Mouse (Mus musculus) midbrain, embryonic 10.5 days (tissue): ENCODE results near the gene Prkag1. TPM values are rescaled to one million over a fixed set of nuclear protein-coding genes. Genes with fewer than 3 reads are reported as not detected.

Experiments used
- DNase-seq: peaks from one replicate; pipeline ENCODE4 v3.0.0-alpha.2; 2017; ENCODE audit warnings: low spot score
- H3K27ac ChIP-seq: fragments of 300-500 bp; sonication (generic); replicated peaks from 2 replicates; pipeline ENCODE4 v1.5.1; 2016; ENCODE audit warnings: mild to moderate bottlenecking
- H3K27me3 ChIP-seq: fragments of 300-500 bp; sonication (generic); 2 replicates; pipeline ENCODE4 v1.6.1; 2016; ENCODE audit warnings: low read depth, mild to moderate bottlenecking; ENCODE audit not compliant: poor library complexity, severe bottlenecking
- H3K36me3 ChIP-seq: fragments of 300-500 bp; sonication (generic); 2 replicates; pipeline ENCODE4 v1.6.1; 2016; ENCODE audit warnings: mild to moderate bottlenecking, moderate library complexity
- H3K4me1 ChIP-seq: fragments of 300-500 bp; sonication (generic); 2 replicates; pipeline ENCODE4 v1.6.1; 2016
- H3K4me3 ChIP-seq: fragments of 300-500 bp; sonication (generic); 2 replicates; pipeline ENCODE4 v1.5.1; 2016; ENCODE audit warnings: mild to moderate bottlenecking, moderate library complexity
- H3K9me3 ChIP-seq: fragments of 300-500 bp; sonication (generic); replicated peaks from 2 replicates; pipeline ENCODE4 v1.6.1; 2016; ENCODE audit warnings: mild to moderate bottlenecking
- WGBS: fragments of 180-500 bp; shearing (Covaris S2); methylation state at CpG from one replicate; pipeline ENCODE4 v1.1.7; 2016; 5-methylcytosine and 5-hydroxymethylcytosine counted together
- polyA plus RNA-seq: library from polyadenylated mRNA; unstranded; fragments of >200 nt; fragmentation: Nextera tagmentation; extraction: Ambion mirVana; gene quantifications from 2 replicates; pipeline ENCODE4 v1.2.1, GENCODE M21; 2016

The Prkag1 gene
- polyA plus RNA-seq, 1 experiment from 2014 or later, result 94.9 TPM

- peaks cover 30% of the 10 kb centered on the region for H3K4me1 ChIP-seq
- H3K36me3 ChIP-seq, result peaks cover 80% of the 10 kb centered on the region
- no peak for DNase-seq
- no peak overlapping the region for H3K4me3 ChIP-seq
- H3K27ac ChIP-seq, result no peak overlapping the region
- H3K27me3 ChIP-seq, result no peaks in the 10 kb centered on the region
- no peaks in the 10 kb centered on the region for H3K9me3 ChIP-seq
- 94% methylated on average over 6 of the region's 6 CpGs for WGBS
Measured at GRCm38 (mm10) chr15:98864951-98865350, 33.6 kb upstream of the Prkag1 start.

DNA sequence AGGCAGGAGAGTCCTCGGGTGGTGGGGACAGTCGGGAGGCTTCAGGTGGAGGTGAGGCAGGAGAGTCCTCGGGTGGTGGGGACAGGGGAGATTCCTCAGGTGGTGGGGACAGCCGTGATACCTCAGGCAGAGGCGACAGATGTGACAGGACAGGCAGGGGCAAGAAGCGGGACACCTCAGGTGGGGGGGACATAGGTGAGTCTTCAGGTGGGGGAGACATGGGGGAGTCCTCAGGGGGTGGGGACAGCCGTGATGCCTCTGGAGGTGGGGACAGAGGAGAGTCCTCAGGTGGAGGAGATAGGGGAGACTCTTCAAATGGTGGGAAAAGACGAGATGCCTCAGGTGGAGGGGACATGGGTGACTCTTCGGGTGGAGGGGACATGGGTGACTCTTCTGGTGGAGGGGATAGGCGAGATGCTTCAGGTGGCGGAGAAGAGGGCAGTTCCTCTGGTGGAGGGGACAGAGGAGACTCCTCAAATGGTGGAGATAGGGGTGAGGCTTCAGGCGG is 32.2 kb upstream of the Prkag1 start:
- Histone ChIP-seq H3K9me3 (no peaks in the 10 kb centered on the region), H3K36me3 (peaks cover 94% of the 10 kb centered on the region), H3K27ac (no peak overlapping the region), H3K4me1 (peaks cover 16% of the 10 kb centered on the region), H3K27me3 (no peaks in the 10 kb centered on the region), H3K4me3 (no peak overlapping the region)
- 92% methylated on average over 12 of the region's 12 CpGs for WGBS
- DNase-seq, result no peak

DNA sequence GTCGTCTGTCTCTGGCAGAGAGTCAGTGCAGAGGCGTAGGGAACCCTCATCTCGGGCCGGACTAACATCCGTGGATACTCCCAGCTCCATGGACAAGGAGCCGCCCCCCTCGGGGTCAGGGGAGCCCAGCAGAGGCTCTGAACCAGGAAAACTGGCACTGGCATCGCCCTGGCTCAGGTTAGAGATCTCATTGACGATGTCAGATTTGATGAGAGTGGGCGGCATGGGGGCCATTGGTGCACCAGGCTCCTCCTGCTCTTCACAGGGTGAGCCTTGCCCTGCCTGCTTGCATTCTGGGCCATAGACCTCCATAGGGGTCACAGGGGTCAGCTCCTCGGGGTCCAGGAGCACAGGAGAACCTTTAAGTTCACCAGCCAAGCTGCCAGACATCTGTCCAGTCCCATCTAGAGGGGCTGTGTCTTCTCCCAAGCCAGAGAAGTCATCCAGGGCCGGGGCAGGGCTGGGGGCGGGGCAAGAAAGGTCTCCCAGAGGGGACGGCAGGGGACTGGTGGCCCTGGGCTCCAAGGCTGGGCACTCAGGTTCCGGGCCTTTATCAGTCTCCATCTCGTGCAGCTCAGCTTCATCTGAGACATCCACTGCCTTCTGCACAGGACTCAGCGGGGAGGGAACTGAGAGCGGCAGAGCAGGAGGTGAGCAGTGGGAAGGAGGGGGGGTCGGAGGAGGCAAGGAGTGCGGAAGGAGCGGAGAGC is 30.5 kb upstream of the Prkag1 start:
- Histone ChIP-seq H3K36me3 (peaks cover 100% of the 10 kb centered on the region), H3K4me1 (no peaks in the 10 kb centered on the region), H3K9me3 (no peaks in the 10 kb centered on the region), H3K27ac (no peak overlapping the region), H3K27me3 (no peaks in the 10 kb centered on the region), H3K4me3 (0 out of 2 replicates have a peak overlapping the region, but pooled peaks have one; percentile 11)
- WGBS, result 92% methylated on average over 21 of the region's 21 CpGs
- no peak for DNase-seq

- no peak overlapping the region for H3K4me3 ChIP-seq
- H3K36me3 ChIP-seq, result peaks cover 100% of the 10 kb centered on the region
- H3K9me3 ChIP-seq, result no peaks in the 10 kb centered on the region
- H3K27ac ChIP-seq, result no peak overlapping the region
- no peaks in the 10 kb centered on the region for H3K4me1 ChIP-seq
- H3K27me3 ChIP-seq, result no peaks in the 10 kb centered on the region
- DNase-seq, result no peak
- WGBS, result 96% methylated on average over 18 of the region's 18 CpGs
Measured at GRCm38 (mm10) chr15:98860921-98861320, 29.6 kb upstream of the Prkag1 start.

- H3K9me3 ChIP-seq, result no peaks in the 10 kb centered on the region
- no peak overlapping the region for H3K4me3 ChIP-seq
- H3K27me3 ChIP-seq, result no peaks in the 10 kb centered on the region
- DNase-seq, result no peak
- H3K4me1 ChIP-seq, result no peaks in the 10 kb centered on the region
- WGBS, result 89% methylated on average over 9 of the region's 9 CpGs
- H3K36me3 ChIP-seq, result peaks cover 100% of the 10 kb centered on the region
- H3K27ac ChIP-seq, result no peak overlapping the region
Measured at GRCm38 (mm10) chr15:98859319-98860043, 28.2 kb upstream of the Prkag1 start.

DNA sequence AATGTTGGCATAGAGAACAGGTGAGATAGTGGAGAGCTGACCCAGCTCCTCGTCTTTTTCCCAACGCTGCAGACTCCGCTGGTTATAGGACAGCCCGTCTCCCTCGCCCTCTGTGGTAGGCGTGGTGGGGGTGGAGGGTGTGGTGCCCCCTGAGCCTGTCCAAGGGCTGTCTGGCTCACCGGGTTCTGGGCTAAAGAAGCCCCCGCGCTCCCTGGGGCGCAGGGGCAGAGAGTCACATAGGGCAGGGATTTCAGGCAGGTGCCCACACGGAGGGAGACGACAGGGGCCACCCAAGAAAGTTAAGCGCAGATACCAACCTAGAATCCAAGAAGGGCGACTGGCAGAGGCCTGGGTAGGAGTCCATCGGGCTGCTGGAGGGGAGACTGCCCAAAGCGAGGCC is 22.9 kb upstream of the Prkag1 start:
- Histone ChIP-seq H3K27me3 (no peaks in the 10 kb centered on the region), H3K4me1 (no peaks in the 10 kb centered on the region), H3K27ac (no peak overlapping the region), H3K9me3 (no peaks in the 10 kb centered on the region), H3K36me3 (peaks cover 100% of the 10 kb centered on the region), H3K4me3 (no peak overlapping the region)
- DNase-seq, result no peak
- 95% methylated on average over 16 of the region's 16 CpGs for WGBS

GRCm38 (mm10) chr15:98853161-98853937 is 22.0 kb upstream of the Prkag1 start:
- no peak for DNase-seq
- peaks cover 100% of the 10 kb centered on the region for H3K36me3 ChIP-seq
- no peaks in the 10 kb centered on the region for H3K4me1 ChIP-seq
- no peak overlapping the region for H3K27ac ChIP-seq
- no peaks in the 10 kb centered on the region for H3K27me3 ChIP-seq
- H3K4me3 ChIP-seq, result no peak overlapping the region
- WGBS, result 97% methylated on average over 28 of the region's 28 CpGs
- H3K9me3 ChIP-seq, result no peaks in the 10 kb centered on the region

GRCm38 (mm10) chr15:98852733-98853132 is 21.4 kb upstream of the Prkag1 start:
- no peaks in the 10 kb centered on the region for H3K4me1 ChIP-seq
- no peaks in the 10 kb centered on the region for H3K27me3 ChIP-seq
- no peaks in the 10 kb centered on the region for H3K9me3 ChIP-seq
- H3K36me3 ChIP-seq, result peaks cover 100% of the 10 kb centered on the region
- DNase-seq, result no peak
- WGBS, result 93% methylated on average over 9 of the region's 9 CpGs
- H3K27ac ChIP-seq, result no peak overlapping the region
- H3K4me3 ChIP-seq, result no peak overlapping the region

DNA sequence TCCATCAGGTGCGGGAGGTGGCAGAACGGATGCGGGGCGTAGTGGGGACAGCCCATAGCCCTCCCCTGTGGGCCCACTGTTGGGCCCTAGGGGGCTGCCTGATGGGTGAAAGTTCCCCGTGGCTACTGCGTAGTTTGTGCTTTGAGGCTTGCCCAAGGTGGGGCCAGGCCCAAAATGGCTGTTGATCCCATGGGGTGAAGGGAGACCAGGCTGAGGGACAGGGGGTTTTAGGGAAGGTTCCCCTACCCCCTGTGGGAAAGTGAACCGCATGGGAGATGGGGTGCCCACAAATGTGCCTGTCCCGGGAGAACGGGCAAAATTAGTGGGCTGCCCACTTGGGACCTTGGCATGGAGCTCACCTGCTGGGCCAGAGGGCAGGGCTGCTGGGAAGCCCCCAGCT is 20.8 kb upstream of the Prkag1 start:
- no peak overlapping the region for H3K4me3 ChIP-seq
- WGBS, result 97% methylated on average over 9 of the region's 9 CpGs
- peaks cover 100% of the 10 kb centered on the region for H3K36me3 ChIP-seq
- no peaks in the 10 kb centered on the region for H3K9me3 ChIP-seq
- no peak for DNase-seq
- no peaks in the 10 kb centered on the region for H3K4me1 ChIP-seq
- H3K27ac ChIP-seq, result no peak overlapping the region
- H3K27me3 ChIP-seq, result no peaks in the 10 kb centered on the region

DNA sequence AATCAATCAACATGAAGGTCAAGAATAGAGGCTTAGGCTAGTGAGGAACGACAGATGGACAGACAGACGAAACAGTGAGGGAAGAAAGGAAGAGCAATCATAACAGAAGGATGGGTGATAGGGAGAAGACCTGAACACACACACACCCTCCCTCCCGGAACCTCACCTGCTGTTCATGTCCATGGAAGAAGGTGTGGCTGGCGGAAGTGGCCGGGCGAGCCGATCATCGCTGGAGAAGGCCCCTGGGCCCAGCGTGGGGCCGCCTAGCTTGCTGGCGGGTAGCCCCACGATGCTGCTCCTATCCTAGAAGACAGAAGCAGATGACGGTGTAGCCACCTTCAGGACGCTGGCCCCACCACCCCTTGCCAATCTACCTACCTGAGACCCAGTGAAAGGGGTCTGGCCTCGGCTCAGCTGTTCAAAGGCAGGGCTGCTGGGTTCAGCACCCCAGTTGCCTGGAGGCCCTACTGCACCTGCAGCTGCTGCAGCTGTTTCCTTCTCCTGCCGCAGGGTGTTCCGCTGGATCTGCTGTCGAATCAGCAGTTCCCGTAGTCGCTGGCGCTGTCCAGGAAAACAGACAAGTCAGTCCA is 20.0 kb upstream of the Prkag1 start:
- DNase-seq, result no peak
- no peak overlapping the region for H3K27ac ChIP-seq
- 92% methylated on average over 21 of the region's 21 CpGs for WGBS
- H3K36me3 ChIP-seq, result peaks cover 100% of the 10 kb centered on the region
- no peaks in the 10 kb centered on the region for H3K9me3 ChIP-seq
- H3K27me3 ChIP-seq, result no peaks in the 10 kb centered on the region
- H3K4me3 ChIP-seq, result no peak overlapping the region
- no peaks in the 10 kb centered on the region for H3K4me1 ChIP-seq

- 94% methylated on average over 14 of the region's 14 CpGs for WGBS
- H3K9me3 ChIP-seq, result no peaks in the 10 kb centered on the region
- no peak overlapping the region for H3K27ac ChIP-seq
- no peaks in the 10 kb centered on the region for H3K4me1 ChIP-seq
- no peak for DNase-seq
- H3K27me3 ChIP-seq, result no peaks in the 10 kb centered on the region
- no peak overlapping the region for H3K4me3 ChIP-seq
- peaks cover 100% of the 10 kb centered on the region for H3K36me3 ChIP-seq
Measured at GRCm38 (mm10) chr15:98850668-98851067, 19.3 kb upstream of the Prkag1 start.

GRCm38 (mm10) chr15:98849956-98850600 is 18.8 kb upstream of the Prkag1 start:
- 92% methylated on average over 16 of the region's 16 CpGs for WGBS
- H3K36me3 ChIP-seq, result peaks cover 100% of the 10 kb centered on the region
- DNase-seq, result no peak
- no peaks in the 10 kb centered on the region for H3K9me3 ChIP-seq
- no peak overlapping the region for H3K4me3 ChIP-seq
- H3K4me1 ChIP-seq, result no peaks in the 10 kb centered on the region
- H3K27ac ChIP-seq, result no peak overlapping the region
- no peaks in the 10 kb centered on the region for H3K27me3 ChIP-seq
